Mouse (Mus musculus) CH12.LX (cell line): ENCODE data around the gene Gab1. TPM values are rescaled to one million over a fixed set of nuclear protein-coding genes. Genes with fewer than 3 reads are reported as not detected.
A peak's percentile ranks its signal among the peaks of the same experiment; 100 is the strongest.

Source experiments
- DNase-seq: peaks from one replicate; pipeline ENCODE4 v3.0.0-alpha.2; 2013; ENCODE audit errors: extremely low read depth
- H3K27ac ChIP-seq: 2 replicates; pipeline ENCODE4 v1.5.1; 2012; ENCODE audit warnings: low read depth, mild to moderate bottlenecking, control low read depth, moderate library complexity; ENCODE audit not compliant: insufficient read depth
- H3K27me3 ChIP-seq: replicated peaks from 2 replicates; pipeline ENCODE3; 2012; ENCODE audit warnings: inconsistent platforms
- H3K36me3 ChIP-seq, 2 experiments: replicated peaks in 1 of 2; 2 replicates each; pipeline versions ENCODE3 to v1.6.1; 2012; ENCODE audit warnings: inconsistent platforms in 1 of 2, low read length in 1 of 2, mild to moderate bottlenecking in 1 of 2, mixed read lengths in 1 of 2, moderate library complexity in 1 of 2; ENCODE audit not compliant: control insufficient read depth in 1 of 2, insufficient read depth in 1 of 2
- H3K4me1 ChIP-seq, 2 experiments: 2 replicates each; pipeline ENCODE4 v1.6.1; 2012; ENCODE audit warnings: inconsistent platforms in 1 of 2, moderate library complexity in 1 of 2; ENCODE audit not compliant: insufficient read depth in 2 of 2, control insufficient read depth in 1 of 2
- H3K4me2 ChIP-seq: 2 replicates; pipeline ENCODE4 v1.6.1; 2012; ENCODE audit warnings: low read depth, mild to moderate bottlenecking, control low read depth; ENCODE audit not compliant: poor library complexity, insufficient read depth, severe bottlenecking
- H3K4me3 ChIP-seq, 3 experiments: fragments of 150-350 bp in 1 of 3; sonication (generic) in 1 of 3; replicated peaks in 1 of 3; 2 replicates each; pipeline versions ENCODE3 to v1.5.1; 2011 to 2012; ENCODE audit warnings: low read depth in 2 of 3, low read length in 2 of 3, mild to moderate bottlenecking in 2 of 3, moderate library complexity in 2 of 3, control low read depth in 1 of 3, improper control_type of control experiment in 1 of 3, inconsistent platforms in 1 of 3, mixed read lengths in 1 of 3; ENCODE audit not compliant: poor library complexity in 1 of 3
- H3K79me2 ChIP-seq: replicated peaks from 2 replicates; pipeline ENCODE4 v1.6.1; 2012; ENCODE audit warnings: mild to moderate bottlenecking, moderate library complexity; ENCODE audit not compliant: control insufficient read depth, poor library complexity, insufficient read depth, severe bottlenecking; ENCODE audit errors: extremely low read depth
- H3K9ac ChIP-seq: 2 replicates; pipeline ENCODE4 v1.6.1; 2012; ENCODE audit warnings: low read depth, mild to moderate bottlenecking, control low read depth, moderate library complexity; ENCODE audit not compliant: insufficient read depth
- H3K9me3 ChIP-seq: replicated peaks from 2 replicates; pipeline ENCODE3; 2012; ENCODE audit warnings: low read length, inconsistent platforms, mixed read lengths
- CHD2 ChIP-seq: IDR thresholded peaks from 2 replicates; pipeline ENCODE4 v1.6.1; 2011; ENCODE audit warnings: low read length, improper control_type of control experiment
- CTCF ChIP-seq, 2 experiments: IDR thresholded peaks in 1 of 2; conservative IDR thresholded peaks in 1 of 2; 2 replicates each; pipeline ENCODE4 v1.5.1; 2011 to 2012; ENCODE audit warnings: low read depth in 2 of 2, low read length in 2 of 2, improper control_type of control experiment in 1 of 2, inconsistent platforms in 1 of 2, mild to moderate bottlenecking in 1 of 2, moderate library complexity in 1 of 2
- JUND ChIP-seq: conservative IDR thresholded peaks from 2 replicates; pipeline ENCODE4 v1.6.1; 2011; ENCODE audit warnings: low read depth, low read length, improper control_type of control experiment
- MAFK ChIP-seq: IDR thresholded peaks from 2 replicates; pipeline ENCODE4 v1.6.1; 2011; ENCODE audit warnings: low read length, improper control_type of control experiment; ENCODE audit not compliant: insufficient replicate concordance
- NELFE ChIP-seq: IDR thresholded peaks from 2 replicates; pipeline ENCODE4 v1.6.1; 2011; ENCODE audit warnings: low read depth, low read length, improper control_type of control experiment
- NRF1 ChIP-seq: IDR thresholded peaks from 2 replicates; pipeline ENCODE4 v1.6.1; 2014; ENCODE audit warnings: low read depth, mild to moderate bottlenecking, inconsistent platforms, low read length, improper control_type of control experiment, moderate library complexity
- RCOR1 ChIP-seq: conservative IDR thresholded peaks from 2 replicates; pipeline ENCODE4 v1.6.1; 2012; ENCODE audit warnings: low read depth, mild to moderate bottlenecking, inconsistent platforms, low read length, improper control_type of control experiment
- SMC3 ChIP-seq: IDR thresholded peaks from 2 replicates; pipeline ENCODE4 v1.6.1; 2011; ENCODE audit warnings: low read depth, low read length, improper control_type of control experiment
- USF1 ChIP-seq: IDR thresholded peaks from 2 replicates; pipeline ENCODE4 v1.6.1; 2014; ENCODE audit warnings: low read depth, mild to moderate bottlenecking, inconsistent platforms, low read length, improper control_type of control experiment
- ZMIZ1 ChIP-seq: IDR thresholded peaks from 2 replicates; pipeline ENCODE4 v1.6.1; 2012; ENCODE audit warnings: low read depth, mild to moderate bottlenecking, inconsistent platforms, low read length, improper control_type of control experiment
- ZNF384 ChIP-seq: IDR thresholded peaks from 2 replicates; pipeline ENCODE4 v1.6.1; 2012; ENCODE audit warnings: low read depth, low read length, improper control_type of control experiment, inconsistent platforms
- dilution Hi-C: fragments of 300-500 bp; cut with MboI; formaldehyde crosslinking; loops from 2 replicates; pipeline ENCODE4 v1.14.3; 2020; ENCODE audit warnings: low sequenced_read_pairs; ENCODE audit not compliant: extremely low pct_unique_long_range_greater_than_20kb, extremely low pct_ligation_motif_present
- in situ Hi-C: fragments of 300-500 bp; cut with MboI; formaldehyde crosslinking; loops from 3 replicates; pipeline ENCODE4 v1.14.3; 2019; ENCODE audit warnings: low sequenced_read_pairs, low pct_ligation_motif_present, low pct_unique_long_range_greater_than_20kb, mixed read lengths
- polyA plus RNA-seq: library from polyadenylated mRNA; unstranded; fragments of >175 nt; gene quantifications from 2 replicates; pipeline ENCODE4 v1.2.1, GENCODE M21; 2012; ENCODE audit warnings: low read depth; ENCODE audit not compliant: insufficient read length
- total RNA-seq, 2 experiments: library from RNA; depleted of rRNA; stranded (reverse); fragments of 300-350 nt in 1 of 2; fragments of >200 nt in 1 of 2; gene quantifications; 2 replicates each; pipeline ENCODE4 v1.2.3; 2012 to 2014

The Gab1 gene
- total RNA-seq (2012; rRNA removed) = 0.04 and 0.08 TPM in 2 replicates
- not detected in 2 replicates for total RNA-seq (2014; rRNA removed)
- polyA plus RNA-seq = not detected in 2 replicates

DNA sequence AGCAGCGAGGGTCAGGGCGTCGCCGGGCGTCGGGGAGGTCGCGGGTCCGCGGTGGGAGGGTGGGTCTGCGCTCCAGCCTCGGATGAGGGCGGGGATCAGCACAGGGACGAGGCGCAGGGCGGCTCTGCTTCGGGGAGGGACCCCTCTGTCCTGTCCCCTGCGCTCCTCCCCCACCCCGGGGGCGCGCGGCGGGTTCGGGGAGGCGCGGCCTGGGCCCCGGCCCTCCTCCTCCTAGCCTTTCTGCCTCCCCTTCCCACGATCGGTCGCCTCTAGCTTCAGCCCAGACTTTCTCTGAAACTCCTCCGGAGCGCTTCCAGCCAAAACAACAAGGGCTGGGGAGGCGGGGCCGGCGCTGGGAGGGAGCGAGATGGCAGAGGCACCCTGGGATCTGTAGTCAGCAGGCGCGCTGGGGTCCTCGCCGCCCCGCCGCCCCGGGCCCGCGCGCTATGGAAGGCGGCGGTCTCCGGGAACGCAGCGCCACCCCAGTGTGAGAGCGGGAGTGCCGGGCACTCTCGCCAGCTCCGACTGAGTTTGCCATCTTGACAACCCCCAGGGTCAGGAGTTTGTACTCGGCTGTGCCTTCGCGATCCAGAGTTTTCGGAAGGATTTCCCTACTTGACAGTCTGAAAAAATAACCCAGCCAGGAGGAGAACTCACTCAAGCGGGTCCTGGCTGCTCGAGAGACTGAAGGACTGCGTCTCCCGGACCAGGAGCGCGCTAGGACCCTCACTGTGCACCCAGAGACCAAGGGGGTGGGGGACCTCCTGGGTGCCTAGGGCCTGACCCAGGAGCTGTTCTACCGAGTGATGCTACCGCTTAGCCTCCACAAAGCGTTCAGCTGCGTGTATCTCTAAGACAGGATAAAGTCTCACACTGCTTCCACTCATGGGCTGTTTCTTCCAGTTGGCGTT, at the start of gene Gab1:
Gene Gab1, minus strand, starts transcription at position 324 of the 911 bp plus-strand sequence.
- Histone ChIP-seq H3K4me2 (no peak within 1 kb of the TSS), H3K27me3 (no peaks in the 10 kb centered on the region), H3K4me3 (no peak within 1 kb of the TSS), H3K27ac (no peak within 1 kb of the TSS), H3K36me3 (no peaks in the 10 kb centered on the region)
- in situ Hi-C loops = no loop called here
- TF ChIP-seq RCOR1 (no peak), ZMIZ1 (no peak), ZNF384 (no peak), JUND (no peak), NELFE (no peak), MAFK (no peak), USF1 (no peak)
- TF ChIP-seq, all 38 proteins: peak for 0
- Histone ChIP-seq H3K9me3 (peaks cover 19% of the 10 kb centered on the region), H3K9ac (no peak within 1 kb of the TSS), H3K4me1 (no peaks in the 10 kb centered on the region), H3K79me2 (no peaks in the 10 kb centered on the region)
- no peak for DNase-seq
- dilution Hi-C loops = no loop called here

DNA sequence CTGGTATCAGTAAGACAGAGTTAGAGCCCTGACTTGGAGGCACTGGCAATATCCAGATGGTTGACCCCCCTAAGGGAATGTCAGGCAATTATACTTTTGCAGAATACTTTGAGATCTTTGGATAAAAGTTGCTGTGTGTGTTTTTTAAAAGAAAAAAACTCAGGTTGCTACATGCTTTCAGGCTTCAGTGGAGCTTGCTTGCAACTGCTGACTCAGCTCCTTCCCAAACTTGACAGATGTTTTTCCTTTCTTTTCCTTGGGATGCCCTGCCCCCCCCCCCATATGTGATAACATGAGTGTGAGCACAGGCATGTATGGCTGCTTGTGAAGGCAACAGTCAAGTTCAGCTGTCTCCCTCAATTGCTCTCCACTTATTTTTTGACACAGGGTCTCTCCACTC, 48.5 kb upstream of the Gab1 start:
- TF ChIP-seq NRF1 = no peak
- TF ChIP-seq MAFK = peak; percentile 81
- dilution Hi-C loops (no loop called here), in situ Hi-C loops (no loop called here)
- Histone ChIP-seq H3K27ac (no peak overlapping the region), H3K9me3 (no peaks in the 10 kb centered on the region), H3K9ac (no peak overlapping the region), H3K4me2 (no peak overlapping the region), H3K4me3 (no peak overlapping the region), H3K27me3 (no peaks in the 10 kb centered on the region), H3K79me2 (no peaks in the 10 kb centered on the region), H3K4me1 (peaks cover 3 to 6% of the 10 kb centered on the region in 2 experiments; a peak in 3 of 4 replicates), H3K36me3 (no peaks in the 10 kb centered on the region)
- DNase-seq = no peak

DNA sequence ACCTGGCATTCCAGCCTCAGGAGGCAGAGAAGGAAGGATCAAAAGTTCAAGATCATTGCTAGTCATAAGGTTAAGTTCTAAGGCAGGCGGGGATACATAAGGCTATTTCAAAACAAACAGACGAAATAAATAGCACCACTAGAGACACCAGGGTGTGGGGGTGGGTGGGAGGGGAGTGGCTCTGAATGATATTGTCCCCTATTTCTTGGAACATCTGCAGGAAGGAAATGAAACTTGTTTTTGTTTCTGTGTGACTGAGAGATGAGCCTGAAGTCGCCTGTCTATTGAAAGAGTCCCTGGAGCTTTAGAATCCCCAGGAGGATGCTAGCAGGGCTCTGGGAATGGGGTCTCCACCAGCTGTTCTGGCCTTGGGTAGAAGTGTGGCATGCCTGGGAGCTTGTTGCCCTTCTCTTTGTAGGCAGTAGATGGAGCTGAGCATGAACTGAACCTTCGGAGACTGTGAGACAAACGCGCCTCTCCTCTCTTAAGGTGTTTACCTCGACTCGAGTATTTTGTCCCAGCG, 43.5 kb upstream of the Gab1 start:
- Histone ChIP-seq H3K4me1 (peaks cover 5 to 9% of the 10 kb centered on the region in 2 experiments; a peak in 3 of 4 replicates), H3K9me3 (no peaks in the 10 kb centered on the region), H3K36me3 (no peaks in the 10 kb centered on the region), H3K4me3 (no peak overlapping the region), H3K27me3 (no peaks in the 10 kb centered on the region), H3K79me2 (no peaks in the 10 kb centered on the region), H3K27ac (no peak overlapping the region), H3K9ac (no peak overlapping the region), H3K4me2 (peak overlapping the region; percentile 8; the same call in 1 of the 2 replicates)
- dilution Hi-C loops = no loop called here
- no peak for DNase-seq
- in situ Hi-C loops = no loop called here
- TF ChIP-seq CTCF (conservative IDR thresholded peaks at IDR 0.05 in 1 of 2, IDR thresholded peaks at IDR 0.05 in 1 of 2; ENCODE audit: low read depth in 2 of 2, low read length in 2 of 2) (peak in 1 of 2 experiments; percentile 27; a peak in 2 of 4 replicates), SMC3 (peak; percentile 10; the same call in 1 of the 2 replicates), CHD2 (no peak)
